Comparison of ENCODE assay signal across 24 mouse cellular contexts in genomic region chr14:25844372-25844771, GRCm38 (mm10). TPM values are rescaled to one million over a fixed set of nuclear protein-coding genes. Genes with fewer than 3 reads are reported as not detected.
A peak's percentile ranks its signal among the peaks of the same experiment; 100 is the strongest.
DNase-seq lines count a peak whose midpoint lies in the region; ATAC-seq and TF ChIP-seq lines count a peak whose summit lies in the region.
"Had no signal": no experiment of that assay in that cellular context is flagged by ENCODE, and none has a peak within 500 bp of the region (broad histone marks: within the 10 kb centered on the region; RNA-seq: fewer than 3 reads in every experiment).

No protein-coding gene starts in this region.

- no peaks in the 10 kb centered on the region for H3K27me3 ChIP-seq in intestine, postnatal 0 days (replicated peaks; ENCODE audit: control insufficient read depth, insufficient read depth, low read length)
- peaks cover 44% of the 10 kb centered on the region for H3K27me3 ChIP-seq in forebrain, embryonic 12.5 days
- H3K27me3 ChIP-seq: CH12.LX had no signal

- H3K4me2 ChIP-seq in intestine, postnatal 0 days (replicated peaks; ENCODE audit: low read depth): no peak overlapping the region; the same call in 1 of the 2 replicates
- H3K4me2 ChIP-seq in forebrain, embryonic 12.5 days: no peak overlapping the region
- H3K4me2 ChIP-seq: hindbrain, embryonic 13.5 days had no signal

- TF ChIP-seq CTCF in intestine, postnatal 0 days (IDR thresholded peaks at IDR 0.05; ENCODE audit: low read depth): no peak

- H3K9me3 ChIP-seq in intestine, postnatal 0 days (ENCODE audit: control insufficient read depth): no peaks in the 10 kb centered on the region
- H3K9me3 ChIP-seq in forebrain, embryonic 12.5 days: no peaks in the 10 kb centered on the region
- H3K9me3 ChIP-seq: embryonic facial prominence, embryonic 10.5 days; heart, embryonic 10.5 days; hindbrain, embryonic 13.5 days had no signal

- no peak overlapping the region for H3K4me3 ChIP-seq in intestine, postnatal 0 days (ENCODE audit: low read depth, low read length)
- H3K4me3 ChIP-seq in forebrain, embryonic 12.5 days (replicated peaks): no peak overlapping the region
- H3K4me3 ChIP-seq: embryonic facial prominence, embryonic 10.5 days; heart, embryonic 10.5 days; hindbrain, embryonic 13.5 days had no signal

- peak overlapping the region; percentile 57; the same call in 1 of the 2 replicates for H3K27ac ChIP-seq in intestine, postnatal 0 days (ENCODE audit: low read depth, low read length)
- no peak overlapping the region for H3K27ac ChIP-seq in forebrain, embryonic 12.5 days
- H3K27ac ChIP-seq: embryonic facial prominence, embryonic 10.5 days; heart, embryonic 10.5 days; hindbrain, embryonic 13.5 days; hindbrain, postnatal 0 days had no signal

- no peak overlapping the region for H3K9ac ChIP-seq in intestine, postnatal 0 days (ENCODE audit: low read depth, low read length)
- no peak overlapping the region for H3K9ac ChIP-seq in forebrain, embryonic 12.5 days
- H3K9ac ChIP-seq: hindbrain, embryonic 13.5 days had no signal

- 53% methylated on average over 4 of the region's 4 CpGs for WGBS in intestine, postnatal 0 days
- 91% methylated on average over 4 of the region's 4 CpGs for WGBS in forebrain, embryonic 12.5 days

- ATAC-seq in intestine, postnatal 0 days: peak; percentile 18; the same call in 1 of the 2 replicates
- ATAC-seq in forebrain, embryonic 12.5 days (ENCODE audit: low FRiP score): no peak
- no peak for ATAC-seq in granulocyte monocyte progenitor cell, adult 5-6 weeks (replicated peaks; ENCODE audit: poor library complexity, severe bottlenecking)
- ATAC-seq: forebrain, embryonic 14.5 days; hindbrain, postnatal 0 days had no signal

- peak; percentile 54 for DNase-seq in kidney, adult 11 months
- DNase-seq in kidney, adult 8-10 months: no peak
- DNase-seq in kidney, postnatal 25 days: peak; percentile 44 to 65
- DNase-seq in kidney, postnatal 10 days: no peak
- DNase-seq in yolk sac, embryonic 10.5 days (ENCODE audit: low spot score): peak; percentile 47
- DNase-seq: adrenal gland, postnatal 14 days; cerebellum, adult 18-20 months; cerebellum, adult 9-11 months; gastrocnemius, postnatal 25 days; heart, adult 18-20 months; heart, postnatal 14 days had no signal

- peaks cover 6% of the 10 kb centered on the region for H3K4me1 ChIP-seq in intestine, postnatal 0 days (replicated peaks; ENCODE audit: control insufficient read depth, insufficient read depth, low read length)
- H3K4me1 ChIP-seq in forebrain, embryonic 12.5 days: peaks cover 15% of the 10 kb centered on the region

- H3K36me3 ChIP-seq in intestine, postnatal 0 days (ENCODE audit: control insufficient read depth, insufficient read depth): no peaks in the 10 kb centered on the region
- no peaks in the 10 kb centered on the region for H3K36me3 ChIP-seq in forebrain, embryonic 12.5 days (replicated peaks)
- H3K36me3 ChIP-seq: embryonic facial prominence, embryonic 10.5 days; heart, embryonic 10.5 days; hindbrain, embryonic 13.5 days had no signal

RNA-seq across cellular contexts. Expression of gene Anxa11, which starts 2.4 kb away (rescaled TPM):
- 82.3 and 86.7 TPM in 2 replicates for polyA plus RNA-seq in intestine, postnatal 0 days (2015; fragmentation: Nextera tagmentation; extraction: Ambion mirVana)
- polyA plus RNA-seq in forebrain, embryonic 12.5 days (2016; fragmentation: Nextera tagmentation; extraction: Ambion mirVana): 3.2 and 4.6 TPM in 2 replicates
- 39.6 and 41.1 TPM in 2 replicates for total RNA-seq in granulocyte monocyte progenitor cell, adult 5-6 weeks (2014; fragmentation: Nextera tagmentation)
- total RNA-seq in granulocyte monocyte progenitor cell, adult 5-6 weeks (2017): 7.2 and 9.7 TPM in 2 replicates

RNA-seq across cellular contexts. Expression of gene Plac9a, which starts 58.5 kb away (rescaled TPM):
- polyA plus RNA-seq in intestine, postnatal 0 days (2015; fragmentation: Nextera tagmentation; extraction: Ambion mirVana): 0.46 and 1.3 TPM in 2 replicates
- polyA plus RNA-seq in forebrain, embryonic 12.5 days (2016; fragmentation: Nextera tagmentation; extraction: Ambion mirVana): not detected in 2 replicates
- not detected in 2 replicates for total RNA-seq in granulocyte monocyte progenitor cell, adult 5-6 weeks (2014; fragmentation: Nextera tagmentation)
- total RNA-seq in granulocyte monocyte progenitor cell, adult 5-6 weeks (2017): not detected in 2 replicates
- total RNA-seq: CH12.LX; hematopoietic stem cell, adult 5-6 weeks; hindbrain, postnatal 0 days had no signal
- polyA plus RNA-seq: embryonic facial prominence, embryonic 10.5 days; embryonic facial prominence, embryonic 14.5 days; forebrain, embryonic 14.5 days; heart, embryonic 10.5 days; heart, embryonic 14.5 days; hindbrain, embryonic 13.5 days; intestine, embryonic 14.5 days had no signal

Comparison
In these comparisons a context has a peak if more than half of its experiments do, and no peak if none do; other contexts are left out.
1. DNase-seq: peak in kidney, adult 11 months (single experiment), kidney, postnatal 25 days (2 of 2) and yolk sac, embryonic 10.5 days (single experiment); none in kidney, adult 8-10 months (0 of 2) and kidney, postnatal 10 days (single experiment).
2. RNA of gene Anxa11, which starts 2.4 kb away (polyA plus RNA-seq): 82.3 to 86.7 TPM in intestine, postnatal 0 days; 3.2 to 4.6 TPM in forebrain, embryonic 12.5 days; every median in the first group is over 10 times any median in the second.